Mouse (Mus musculus) forebrain, embryonic 13.5 days (tissue): ENCODE results near the gene Pdcd5. TPM values are rescaled to one million over a fixed set of nuclear protein-coding genes. Genes with fewer than 3 reads are reported as not detected.
A peak's percentile ranks its signal among the peaks of the same experiment; 100 is the strongest.

Experiments used
- ATAC-seq: fragments of 200-750 bp; cut with Nextera tagmentation; 2 replicates; pipeline ENCODE4 v1.8.0; 2017
- H3K27ac ChIP-seq: fragments of 300-500 bp; sonication (generic); 2 replicates; pipeline ENCODE4 v1.5.1; 2015; ENCODE audit warnings: inconsistent platforms, mild to moderate bottlenecking, moderate library complexity
- H3K27me3 ChIP-seq: fragments of 300-500 bp; sonication (generic); 2 replicates; pipeline ENCODE4 v1.6.1; 2015; ENCODE audit warnings: mild to moderate bottlenecking, inconsistent platforms
- H3K36me3 ChIP-seq: fragments of 300-500 bp; sonication (generic); 2 replicates; pipeline ENCODE4 v1.6.1; 2015; ENCODE audit warnings: mild to moderate bottlenecking, inconsistent platforms; ENCODE audit not compliant: poor library complexity, severe bottlenecking
- H3K4me1 ChIP-seq: fragments of 300-500 bp; sonication (generic); 2 replicates; pipeline ENCODE4 v1.6.1; 2015; ENCODE audit warnings: inconsistent platforms
- H3K4me2 ChIP-seq: fragments of 300-500 bp; sonication (generic); 2 replicates; pipeline ENCODE4 v1.6.1; 2015; ENCODE audit warnings: inconsistent platforms, mild to moderate bottlenecking, moderate library complexity
- H3K4me3 ChIP-seq: fragments of 300-500 bp; sonication (generic); 2 replicates; pipeline ENCODE4 v1.5.1; 2015; ENCODE audit warnings: mild to moderate bottlenecking, inconsistent platforms
- H3K9ac ChIP-seq: fragments of 300-500 bp; sonication (generic); 2 replicates; pipeline ENCODE4 v1.6.1; 2015; ENCODE audit warnings: mild to moderate bottlenecking, inconsistent platforms
- H3K9me3 ChIP-seq: fragments of 300-500 bp; sonication (generic); replicated peaks from 2 replicates; pipeline ENCODE4 v1.6.1; 2016; ENCODE audit warnings: inconsistent platforms
- WGBS: fragments of 180-500 bp; shearing (Covaris S2); methylation state at CpG from one replicate; pipeline ENCODE4 v1.1.7; 2015; 5-methylcytosine and 5-hydroxymethylcytosine counted together
- polyA plus RNA-seq: library from polyadenylated mRNA; unstranded; fragments of >200 nt; fragmentation: Nextera tagmentation; extraction: Ambion mirVana; gene quantifications from 2 replicates; pipeline ENCODE4 v1.2.1, GENCODE M21; 2015

The Pdcd5 gene
- polyA plus RNA-seq, 1 experiment from 2014 or later, result 267 TPM

DNA sequence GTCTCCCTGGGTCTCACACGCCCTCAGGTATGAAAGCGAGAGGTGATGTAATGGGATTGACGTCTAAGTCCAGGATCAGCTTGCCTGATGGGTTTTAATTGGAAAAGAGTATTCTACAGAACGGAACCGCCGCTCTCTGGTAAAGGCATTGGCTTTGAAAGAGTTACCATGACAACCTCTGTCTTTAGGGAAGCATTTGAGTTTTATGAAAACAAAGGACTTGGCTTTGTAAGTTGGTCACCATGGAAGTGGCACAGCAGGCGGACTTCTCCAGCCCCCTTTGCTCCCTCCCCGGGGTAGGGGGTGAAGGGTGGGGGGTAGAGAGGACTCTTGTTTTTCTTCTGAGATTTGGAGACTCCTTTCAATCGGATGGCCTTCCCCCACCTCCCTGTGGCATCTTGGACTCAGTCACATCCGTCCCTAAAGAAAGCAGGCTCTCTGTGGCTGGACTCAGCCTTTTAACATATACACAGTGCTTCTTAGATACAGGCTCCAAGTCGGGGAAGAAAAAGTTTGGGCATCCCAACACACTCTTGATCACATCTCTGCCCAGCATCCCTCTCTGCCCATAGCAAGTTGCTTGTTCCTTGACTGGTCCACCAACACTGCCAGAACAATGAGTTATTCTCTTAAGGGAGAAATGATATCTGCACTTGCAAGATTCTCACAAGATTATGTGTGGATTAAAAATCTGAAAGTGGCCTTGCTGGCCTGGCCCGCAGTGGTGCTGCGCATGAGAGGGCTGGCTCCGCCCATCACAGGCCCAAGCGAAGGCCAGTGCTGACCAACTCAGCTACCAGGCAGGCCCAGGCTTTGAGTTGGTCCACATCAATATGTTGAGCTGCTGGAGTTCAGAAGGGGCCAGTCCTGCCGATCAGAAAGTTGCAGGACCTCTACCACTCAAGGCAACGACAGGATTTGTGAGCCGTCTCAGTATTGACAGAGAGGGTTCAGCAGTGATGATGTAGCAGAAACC lies 21.0 kb upstream of the Pdcd5 start:
- Histone ChIP-seq H3K27me3 (no peaks in the 10 kb centered on the region), H3K9me3 (peaks cover 4% of the 10 kb centered on the region; the same call in 1 of the 2 replicates), H3K9ac (no peak overlapping the region), H3K4me3 (no peak overlapping the region), H3K27ac (peak overlapping the region; percentile 74), H3K4me2 (peak overlapping the region; percentile 24), H3K4me1 (peaks cover 41% of the 10 kb centered on the region), H3K36me3 (no peaks in the 10 kb centered on the region)
- 16% methylated on average over 18 of the region's 18 CpGs for WGBS
- ATAC-seq, result peak; percentile 77

DNA sequence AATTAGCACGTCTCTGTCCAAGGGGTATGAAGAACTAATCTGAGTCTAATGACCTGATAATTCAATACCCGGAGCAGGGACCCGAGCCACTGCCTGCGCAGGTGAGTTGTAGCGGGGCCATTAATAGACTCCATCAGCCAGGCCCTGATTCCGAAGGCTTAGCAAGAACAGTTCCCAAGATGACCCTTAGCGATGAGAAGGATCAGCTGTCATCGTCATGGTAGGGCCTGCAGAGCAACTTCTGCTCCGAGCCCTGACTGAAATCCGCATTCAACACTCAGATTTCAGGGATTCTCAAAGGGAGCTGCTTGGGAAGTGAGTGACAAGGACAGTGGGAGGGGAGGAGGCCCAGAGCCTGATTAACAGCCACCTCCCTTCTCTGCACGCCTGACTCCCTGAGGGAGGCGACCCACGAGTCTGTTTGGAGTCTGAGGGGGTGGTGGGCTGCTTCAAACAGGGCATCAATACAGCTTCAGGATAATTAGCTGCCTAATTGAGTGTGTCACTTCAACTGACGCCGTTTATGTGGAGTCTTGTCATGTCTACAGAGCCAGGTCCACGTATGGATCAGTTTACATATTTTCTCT lies 16.6 kb upstream of the Pdcd5 start:
- WGBS, result 30% methylated on average over 16 of the region's 16 CpGs
- Histone ChIP-seq H3K27ac (peak overlapping the region; percentile 32; the same call in 1 of the 2 replicates), H3K36me3 (no peaks in the 10 kb centered on the region), H3K4me1 (peaks cover 34% of the 10 kb centered on the region), H3K9me3 (peaks cover 9% of the 10 kb centered on the region; the same call in 1 of the 2 replicates), H3K9ac (no peak overlapping the region), H3K4me2 (no peak overlapping the region), H3K4me3 (no peak overlapping the region), H3K27me3 (no peaks in the 10 kb centered on the region)
- 0 out of 2 replicates have a peak, but pooled peaks have one; percentile 46 for ATAC-seq

DNA sequence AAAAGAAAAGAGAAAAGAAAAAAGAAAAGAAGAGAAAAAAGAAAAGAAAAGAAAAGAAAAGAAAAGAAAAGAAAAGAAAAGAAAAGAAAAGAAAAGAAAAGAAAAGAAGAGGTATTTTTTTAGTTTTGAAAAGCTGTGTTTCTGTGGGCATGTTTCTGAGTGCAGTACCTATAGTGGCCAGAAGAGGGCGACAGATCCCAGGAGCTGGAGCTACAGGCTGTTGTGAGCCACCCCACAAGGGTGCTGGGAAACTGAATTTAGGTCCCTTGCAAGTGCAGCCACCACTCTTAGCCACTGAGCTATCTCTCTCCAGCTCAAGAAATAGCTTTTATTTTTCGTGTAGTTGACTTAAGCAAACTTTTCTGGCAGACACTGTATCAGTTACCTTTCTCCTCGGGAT lies 11.9 kb upstream of the Pdcd5 start:
- Histone ChIP-seq H3K4me3 (no peak overlapping the region), H3K36me3 (no peaks in the 10 kb centered on the region), H3K4me1 (peaks cover 11% of the 10 kb centered on the region), H3K4me2 (no peak overlapping the region), H3K27me3 (no peaks in the 10 kb centered on the region), H3K9me3 (0 out of 2 replicates have a peak, but pooled peaks cover 5% of the 10 kb centered on the region), H3K27ac (no peak overlapping the region), H3K9ac (no peak overlapping the region)
- WGBS, result 59% methylated on average over 3 of the region's 3 CpGs
- no peak for ATAC-seq

DNA sequence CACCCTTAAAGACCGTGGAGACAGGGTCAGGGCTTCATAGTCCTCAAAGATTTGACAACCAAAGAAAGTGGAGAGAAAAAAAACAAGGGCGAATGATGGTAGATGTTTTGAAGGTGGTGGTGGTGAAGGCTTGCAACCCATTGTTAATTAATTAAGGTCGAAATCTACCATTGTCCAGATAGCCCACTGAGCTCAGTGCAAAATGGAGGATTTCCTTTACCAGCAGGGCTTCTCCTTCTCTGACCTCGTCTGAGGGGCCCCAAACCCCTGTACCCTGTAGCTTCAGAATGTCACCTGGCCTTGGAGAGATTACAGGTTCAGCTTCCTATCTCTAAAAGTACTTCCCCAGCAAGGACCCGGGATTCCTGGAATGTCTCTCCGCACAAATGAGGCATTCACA lies 10.5 kb upstream of the Pdcd5 start:
- no peak for ATAC-seq
- no peak overlapping the region for H3K9ac ChIP-seq
- no peaks in the 10 kb centered on the region for H3K4me1 ChIP-seq
- H3K9me3 ChIP-seq, result 0 out of 2 replicates have a peak, but pooled peaks cover 5% of the 10 kb centered on the region
- H3K4me3 ChIP-seq, result no peak overlapping the region
- H3K36me3 ChIP-seq, result no peaks in the 10 kb centered on the region
- no peak overlapping the region for H3K27ac ChIP-seq
- WGBS, result 52% methylated on average over 6 of the region's 6 CpGs
- H3K27me3 ChIP-seq, result no peaks in the 10 kb centered on the region
- no peak overlapping the region for H3K4me2 ChIP-seq

DNA sequence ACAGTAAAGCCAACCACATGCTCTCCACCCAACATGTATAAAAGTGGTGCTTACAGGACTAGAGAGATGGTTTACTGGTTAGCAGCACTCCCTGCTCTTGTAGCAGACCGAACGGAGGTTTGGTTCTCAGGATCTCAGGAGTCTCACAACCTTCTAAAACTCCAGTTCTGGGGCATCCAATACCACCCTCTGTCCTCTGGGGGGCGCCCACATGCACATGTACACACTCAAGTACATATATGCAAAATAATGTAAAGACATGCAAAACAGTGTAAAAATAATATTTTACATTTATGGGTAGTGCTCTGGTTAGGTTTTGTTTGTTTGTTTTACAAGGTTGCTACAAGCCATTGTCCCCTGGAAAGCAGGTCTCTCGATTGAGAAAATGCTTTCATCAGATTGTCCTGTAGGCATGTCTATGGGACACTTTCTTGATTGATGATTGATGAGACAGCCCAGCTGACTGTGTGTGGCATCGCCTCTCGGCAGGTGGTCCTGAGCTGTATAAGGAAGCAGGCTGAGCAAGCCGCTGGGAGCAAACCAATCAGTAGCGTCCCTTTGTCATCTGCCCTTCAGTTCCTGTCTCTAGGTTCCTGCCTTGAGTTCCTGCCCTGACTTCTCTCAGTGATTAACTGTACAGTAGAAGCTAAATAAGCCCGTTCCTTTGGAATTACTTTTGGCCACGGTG lies 4.4 kb upstream of the Pdcd5 start:
- H3K4me3 ChIP-seq, result no peak overlapping the region
- no peak overlapping the region for H3K27ac ChIP-seq
- H3K36me3 ChIP-seq, result no peaks in the 10 kb centered on the region
- H3K4me2 ChIP-seq, result no peak overlapping the region
- ATAC-seq, result no peak
- no peaks in the 10 kb centered on the region for H3K27me3 ChIP-seq
- no peaks in the 10 kb centered on the region for H3K9me3 ChIP-seq
- WGBS, result 82% methylated on average over 10 of the region's 10 CpGs
- peaks cover 3% of the 10 kb centered on the region; the same call in 1 of the 2 replicates for H3K4me1 ChIP-seq
- H3K9ac ChIP-seq, result no peak overlapping the region

DNA sequence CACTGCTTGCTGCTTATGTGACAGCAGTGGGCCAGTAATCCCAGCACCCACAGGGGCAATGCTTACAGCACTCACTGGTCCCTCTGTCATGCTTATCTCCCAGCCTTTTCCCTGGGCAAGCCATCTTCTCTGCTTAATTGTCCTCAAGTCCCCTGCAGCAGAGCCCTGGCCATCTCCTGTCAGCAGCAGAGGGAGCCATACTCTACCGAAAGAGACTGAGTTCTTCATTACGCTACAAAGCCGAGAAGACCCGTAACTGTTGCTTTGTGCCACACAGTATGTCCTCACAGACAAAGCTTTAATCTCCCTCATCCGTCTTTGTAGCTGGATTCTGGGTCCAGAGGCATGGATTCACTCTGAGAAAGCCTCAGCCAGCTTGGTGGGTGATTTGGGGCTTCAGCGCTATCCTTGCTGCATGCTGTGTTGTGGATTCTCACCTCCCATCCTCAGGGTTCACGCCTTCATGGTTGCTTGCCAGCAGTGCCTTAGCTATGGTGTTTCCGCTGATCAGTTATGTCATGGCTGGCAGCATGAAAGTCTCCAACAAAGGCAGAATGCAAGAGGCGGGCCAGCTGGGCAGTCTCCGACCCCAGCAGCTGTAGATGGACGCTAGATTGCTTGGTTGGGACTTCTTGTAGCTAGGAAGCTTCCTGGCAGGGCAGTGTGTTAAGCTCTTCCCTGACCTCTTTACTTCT lies 3.5 kb upstream of the Pdcd5 start:
- Histone ChIP-seq H3K27me3 (no peaks in the 10 kb centered on the region), H3K9ac (no peak overlapping the region; the same call in 1 of the 2 replicates), H3K4me1 (peaks cover 11% of the 10 kb centered on the region), H3K27ac (no peak overlapping the region), H3K36me3 (no peaks in the 10 kb centered on the region), H3K4me2 (no peak overlapping the region), H3K9me3 (no peaks in the 10 kb centered on the region), H3K4me3 (no peak overlapping the region)
- ATAC-seq, result no peak
- WGBS, result 74% methylated on average over 11 of the region's 11 CpGs

DNA sequence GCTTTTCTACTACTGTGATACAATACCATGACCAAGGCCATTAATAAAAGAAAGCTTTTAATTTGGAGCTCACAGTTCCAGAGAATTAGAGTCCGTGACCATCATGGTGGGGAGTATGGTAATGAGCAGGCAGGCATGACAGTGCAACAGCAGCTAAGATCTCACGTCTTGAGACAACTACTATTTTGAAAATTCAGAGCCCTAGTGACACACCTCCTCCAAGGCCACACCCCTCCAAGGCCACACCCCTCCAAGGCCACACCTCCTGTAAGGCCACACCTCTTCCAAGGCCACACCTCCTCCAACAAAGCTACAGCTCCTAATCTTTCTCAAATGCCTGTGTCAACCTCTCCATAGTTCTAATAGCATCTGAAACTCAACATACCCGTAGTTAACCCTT lies 1.8 kb upstream of the Pdcd5 start:
- no peak for ATAC-seq
- 45% methylated on average over 3 of the region's 3 CpGs for WGBS
- Histone ChIP-seq H3K9me3 (no peaks in the 10 kb centered on the region), H3K4me1 (peaks cover 14% of the 10 kb centered on the region), H3K4me2 (no peak overlapping the region), H3K36me3 (peaks cover 17% of the 10 kb centered on the region), H3K9ac (no peak overlapping the region), H3K4me3 (no peak overlapping the region), H3K27me3 (no peaks in the 10 kb centered on the region), H3K27ac (no peak overlapping the region)

DNA sequence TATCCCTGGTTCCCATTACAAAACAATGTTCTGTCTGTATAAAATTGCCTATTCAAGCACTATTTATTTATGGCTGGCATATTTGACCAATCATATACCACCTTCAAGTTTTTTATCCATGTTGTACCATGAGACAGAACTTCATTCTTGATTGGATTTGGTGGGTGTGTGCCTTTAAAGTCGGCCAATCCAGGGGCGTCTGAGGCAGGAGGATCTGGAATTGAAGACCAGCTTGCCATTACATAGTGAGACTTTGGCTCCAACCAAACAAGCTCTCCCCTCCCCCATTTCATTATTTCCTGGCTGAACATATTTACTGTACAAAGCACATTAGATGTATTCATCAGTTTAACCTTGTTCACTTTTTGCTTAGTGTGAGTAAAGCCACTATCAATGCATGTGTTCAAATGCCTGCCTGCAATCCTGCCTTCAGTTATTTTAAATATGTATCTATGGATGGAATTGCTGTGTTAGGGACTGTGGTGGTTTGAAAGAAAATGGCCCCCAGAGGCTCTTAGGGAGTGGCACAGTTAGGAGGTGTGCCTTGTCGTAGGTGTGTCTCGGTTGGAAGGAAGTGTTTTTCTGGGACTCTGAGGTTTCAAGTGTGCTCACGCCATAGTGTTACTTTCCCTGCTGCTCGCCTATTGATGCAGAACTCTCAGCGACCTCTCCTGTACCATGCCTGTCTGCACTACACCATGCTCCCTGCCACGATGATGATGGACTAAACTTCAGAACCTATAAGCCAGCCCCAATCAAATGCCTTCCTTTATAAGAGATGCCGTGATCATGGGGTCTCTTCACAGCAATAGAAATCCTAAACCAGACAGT lies 1.1 kb upstream of the Pdcd5 start:
- Histone ChIP-seq H3K36me3 (peaks cover 24% of the 10 kb centered on the region), H3K9me3 (no peaks in the 10 kb centered on the region), H3K4me3 (no peak overlapping the region), H3K27me3 (no peaks in the 10 kb centered on the region), H3K27ac (no peak overlapping the region), H3K4me1 (peaks cover 14% of the 10 kb centered on the region), H3K9ac (no peak overlapping the region), H3K4me2 (no peak overlapping the region)
- no peak for ATAC-seq
- WGBS, result 76% methylated on average over 9 of the region's 9 CpGs

DNA sequence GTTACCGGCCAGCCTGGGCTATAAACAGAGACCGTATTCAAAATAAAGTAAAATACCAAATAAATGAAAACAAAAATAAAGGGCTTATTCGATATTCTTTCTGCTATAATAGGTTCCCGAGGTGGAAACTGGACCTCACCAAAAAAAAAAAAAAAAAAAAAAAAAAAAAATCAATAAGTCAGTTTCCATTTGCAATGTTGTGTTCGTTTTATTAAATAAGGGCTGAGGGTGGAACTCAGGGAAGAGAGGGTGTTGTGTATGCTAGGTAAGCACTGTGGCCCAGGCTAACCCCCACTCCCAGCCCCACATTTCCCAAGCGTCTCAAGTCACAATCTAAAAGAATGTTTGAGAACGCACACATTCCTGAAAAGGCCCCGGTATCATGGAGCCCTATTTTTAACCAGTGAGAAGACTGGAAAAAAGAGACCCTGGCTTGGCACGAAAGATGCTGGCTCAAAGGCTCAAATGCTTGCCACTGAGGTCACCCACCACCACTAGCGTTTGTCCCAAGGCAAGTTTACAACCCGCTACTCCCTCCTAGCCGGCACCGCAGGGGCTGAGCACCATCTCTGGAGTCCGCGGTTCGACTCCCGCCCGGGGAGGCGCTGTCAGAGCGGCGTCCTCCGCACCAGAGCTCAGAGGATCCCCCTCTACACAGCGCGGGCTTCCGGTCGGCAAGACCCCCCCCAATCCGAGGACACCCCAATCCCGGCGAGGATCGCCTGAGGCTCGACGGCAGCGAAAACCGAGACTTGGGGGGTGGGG lies 822 bp downstream of the Pdcd5 start:
- Histone ChIP-seq H3K4me1 (peaks cover 14% of the 10 kb centered on the region), H3K36me3 (peaks cover 43% of the 10 kb centered on the region), H3K4me3 (peak overlapping the region; percentile 90), H3K9me3 (no peaks in the 10 kb centered on the region), H3K27me3 (no peaks in the 10 kb centered on the region), H3K27ac (peak overlapping the region; percentile 67), H3K9ac (peak overlapping the region; percentile 91), H3K4me2 (peak overlapping the region; percentile 69)
- WGBS, result 11% methylated on average over 34 of the region's 34 CpGs
- peak; percentile 60 for ATAC-seq

DNA sequence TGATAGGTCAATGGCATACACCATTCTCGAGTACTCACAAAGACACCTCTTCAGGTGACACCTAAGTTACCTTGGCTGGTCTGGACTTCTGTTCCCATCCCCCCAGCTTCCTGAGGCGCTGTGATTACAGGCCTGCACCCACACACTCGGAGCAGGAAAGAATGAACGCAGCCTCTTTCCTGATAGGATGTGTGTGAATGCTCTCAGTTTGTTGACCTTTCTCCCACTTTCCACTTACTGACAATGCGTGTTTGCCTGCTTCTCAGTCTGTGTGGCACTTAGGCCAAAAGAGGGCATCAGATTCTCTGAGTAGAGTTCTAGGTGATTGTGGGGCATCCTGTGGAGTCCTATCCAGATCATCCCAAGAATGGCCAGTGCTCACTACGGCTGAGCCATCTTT lies 7.2 kb downstream of the Pdcd5 start:
- no peak overlapping the region for H3K9ac ChIP-seq
- H3K36me3 ChIP-seq, result peaks cover 78% of the 10 kb centered on the region
- H3K4me1 ChIP-seq, result no peaks in the 10 kb centered on the region
- ATAC-seq, result no peak
- H3K4me3 ChIP-seq, result no peak overlapping the region
- H3K27me3 ChIP-seq, result no peaks in the 10 kb centered on the region
- no peak overlapping the region for H3K4me2 ChIP-seq
- no peak overlapping the region for H3K27ac ChIP-seq
- no peaks in the 10 kb centered on the region for H3K9me3 ChIP-seq
- WGBS, result 87% methylated on average over 6 of the region's 6 CpGs
